Mouse (Mus musculus) G1E (cell line): ENCODE data around the gene Pdgfc.

ENCODE experiments used
- CTCF ChIP-seq: IDR thresholded peaks from 2 replicates; pipeline ENCODE4 v1.5.1; 2012; ENCODE audit warnings: low read depth, low read length, inconsistent platforms, mixed read lengths
- GATA1 ChIP-seq: IDR thresholded peaks from 2 replicates; pipeline ENCODE4 v1.6.1; 2012; ENCODE audit warnings: borderline replicate concordance, low read length, inconsistent platforms, mixed read lengths
- GATA2 ChIP-seq: IDR thresholded peaks from 2 replicates; pipeline ENCODE4 v1.6.1; 2012; ENCODE audit warnings: low read depth, low read length, inconsistent platforms, borderline replicate concordance
- POLR2AphosphoS5 ChIP-seq: IDR thresholded peaks from 2 replicates; pipeline ENCODE4 v1.6.1; 2012; ENCODE audit warnings: low read depth, low read length, inconsistent platforms; ENCODE audit not compliant: insufficient replicate concordance
- TAL1 ChIP-seq: conservative IDR thresholded peaks from 2 replicates; pipeline ENCODE4 v1.6.1; 2012; ENCODE audit warnings: low read depth, low read length, inconsistent platforms, mixed read lengths

DNA sequence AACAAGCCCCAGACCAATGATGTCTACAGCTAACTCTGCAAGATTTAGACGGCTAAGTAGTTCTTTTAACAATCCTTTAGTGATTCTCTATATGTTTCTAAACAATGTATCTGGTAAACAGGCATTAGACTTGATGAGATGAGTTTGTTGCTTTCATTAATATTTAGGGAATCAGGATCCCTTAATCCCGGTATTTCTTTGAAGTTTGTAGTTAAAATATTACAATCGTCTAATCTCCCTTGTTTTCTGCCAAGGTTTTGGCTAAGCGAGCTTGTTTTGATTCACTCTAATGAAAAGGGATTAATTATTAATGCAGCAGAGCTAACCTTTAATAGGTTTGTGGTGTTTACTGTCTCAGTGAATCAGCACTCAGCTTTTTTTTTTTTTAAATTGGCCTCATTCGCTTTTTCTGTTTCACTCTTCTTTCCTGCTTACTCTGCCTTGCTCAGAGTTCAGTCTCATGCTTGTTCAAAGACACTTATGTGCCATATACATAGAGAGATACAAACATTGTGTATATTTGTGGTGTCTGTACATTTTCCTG, 66.7 kb downstream of the Pdgfc start:
- TF ChIP-seq CTCF = no peak
- TF ChIP-seq GATA2 = no peak
- TF ChIP-seq GATA1 = no peak
- TF ChIP-seq TAL1 = no peak
- no peak for TF ChIP-seq POLR2AphosphoS5
